Mouse (Mus musculus): Measurements from ENCODE around the gene Bbc3.
A peak's percentile ranks its signal among the peaks of the same experiment; 100 is the strongest.
"Not testable (repeated sequence)": the region's sequence is repeated elsewhere in the genome, so short reads cannot be mapped to it uniquely, and the experiment has no call there.

Bbc3 gene

DNA sequence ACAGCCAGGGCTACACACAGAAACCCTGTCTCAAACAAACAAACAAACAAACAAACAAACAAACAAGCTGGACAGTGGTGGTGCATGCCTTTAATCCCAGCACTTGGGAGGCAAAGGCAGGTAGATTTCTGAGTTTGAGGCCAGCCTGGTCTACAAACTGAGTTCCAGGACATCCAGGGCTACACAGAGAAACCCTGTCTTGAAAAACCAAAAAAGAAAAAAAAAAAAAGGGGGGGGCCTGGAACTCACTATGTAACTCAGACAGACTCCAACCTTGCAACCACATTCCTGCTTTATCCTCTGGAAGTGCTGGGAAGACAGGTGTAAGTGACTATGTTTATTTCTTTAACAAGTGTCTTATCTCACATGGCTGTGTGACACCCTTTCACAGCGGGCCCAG lies at the start of gene Bbc3:
Gene Bbc3, plus strand, starts transcription at position 301 of the 400 bp plus-strand sequence.
- DNase-seq (ENCODE audit: low read depth), result not testable (repeated sequence)

DNA sequence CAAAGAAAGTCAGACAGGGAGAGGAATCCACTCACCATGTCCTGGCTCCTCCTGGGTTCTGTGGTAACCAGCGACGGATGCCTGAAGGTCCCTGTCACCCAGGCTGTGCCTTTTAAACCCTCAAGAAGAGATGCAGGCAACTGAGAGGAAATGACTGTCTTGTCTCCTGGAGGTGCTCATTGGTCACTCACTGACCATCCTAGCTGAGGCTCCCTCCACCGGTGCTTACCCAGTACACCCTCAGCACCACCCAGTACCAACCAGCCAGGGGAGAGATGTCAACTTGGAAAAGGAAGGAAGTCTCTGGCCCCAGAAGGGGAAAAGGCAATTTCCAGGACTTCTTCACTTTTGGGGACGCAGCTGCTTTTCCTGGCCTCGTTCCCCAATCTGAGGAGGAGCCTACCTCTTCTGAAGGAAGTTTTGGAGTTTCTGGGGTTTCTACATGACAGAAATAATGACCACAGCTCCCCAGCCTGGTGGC lies 49.0 kb upstream of the Bbc3 start, which contains the start of gene C5ar1:
Gene C5ar1, minus strand, starts transcription at position 431 of the 481 bp plus-strand sequence.
- DNase-seq (ENCODE audit: low read depth), result no peak

DNA sequence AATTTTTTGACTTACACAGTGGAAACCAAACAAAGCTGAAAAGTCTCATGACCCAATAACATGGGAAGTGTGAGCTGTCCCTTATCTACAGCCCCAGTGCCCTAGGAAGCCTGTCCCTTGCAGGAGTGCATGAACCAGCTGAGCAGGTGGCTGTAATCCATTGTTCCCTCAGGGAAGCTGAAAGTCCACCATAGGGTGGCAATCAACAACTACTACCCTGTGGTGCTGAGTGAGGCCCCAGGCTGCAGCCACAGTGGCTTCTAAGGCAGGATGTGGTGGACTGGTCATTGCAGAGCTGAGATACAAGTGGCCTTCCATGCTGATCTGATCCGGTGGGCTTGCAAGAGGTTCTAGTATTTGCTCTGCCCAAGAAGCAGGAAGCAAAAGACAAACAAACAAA lies 47.1 kb upstream of the Bbc3 start:
- DNase-seq (ENCODE audit: low read depth), result no peak

DNA sequence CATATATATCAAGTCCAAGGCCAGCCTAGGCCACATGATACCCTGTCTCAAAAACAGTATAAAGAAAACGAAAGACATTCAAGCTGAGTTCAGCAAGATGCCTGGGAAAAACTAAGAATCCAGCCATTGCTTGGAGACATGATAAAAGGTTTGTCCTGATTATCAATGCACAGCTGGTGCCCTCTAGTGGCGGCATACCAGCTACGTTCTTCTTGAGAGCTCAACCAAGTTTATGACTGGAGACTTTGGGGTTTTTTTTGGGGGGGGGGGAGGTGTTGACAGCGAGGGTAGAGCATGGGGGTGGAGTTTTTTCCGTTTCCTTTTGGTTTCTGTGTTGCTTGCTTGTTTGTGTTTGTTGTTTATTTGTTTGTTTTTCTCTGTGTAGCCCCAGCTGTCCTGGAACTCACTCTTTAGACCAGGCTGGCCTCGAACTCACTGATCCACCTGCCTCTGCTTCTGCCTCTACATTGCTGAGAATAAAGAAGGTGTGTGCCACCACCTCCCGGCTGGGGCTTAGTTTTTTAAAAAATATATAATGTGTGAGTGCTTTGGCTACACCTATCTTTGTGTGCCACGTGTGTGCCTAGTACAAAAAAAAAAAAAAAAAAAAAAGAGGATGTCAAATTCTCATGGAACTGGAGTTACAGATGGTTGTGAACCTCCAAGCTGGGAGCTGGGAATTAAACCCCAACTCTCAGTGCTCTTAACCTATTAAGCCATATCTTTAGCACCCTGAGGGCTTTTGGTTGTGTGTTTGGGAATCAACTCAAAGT lies 45.0 kb upstream of the Bbc3 start:
- DNase-seq (ENCODE audit: low read depth), result peak; percentile 94

DNA sequence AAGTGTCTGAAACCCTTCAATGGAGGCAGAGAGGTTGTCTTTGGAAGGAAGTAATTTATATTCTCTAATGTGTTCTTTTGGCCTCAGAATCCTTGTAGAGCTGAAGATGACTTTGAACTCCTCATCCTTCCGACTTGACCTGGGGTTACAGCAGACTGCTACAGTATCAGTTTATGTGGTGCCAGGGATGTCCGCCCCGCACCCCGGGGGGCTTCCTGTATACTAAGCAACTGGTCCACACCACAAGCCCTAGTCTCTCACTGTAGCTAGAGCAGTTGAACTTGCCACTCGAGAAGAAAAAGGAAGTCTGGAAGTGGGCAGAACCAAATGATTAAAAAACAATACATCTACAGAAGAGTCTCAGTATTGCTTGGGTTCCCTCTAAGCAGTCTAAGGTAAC lies 44.4 kb upstream of the Bbc3 start:
- peak; percentile 29 for DNase-seq (ENCODE audit: low read depth)

DNA sequence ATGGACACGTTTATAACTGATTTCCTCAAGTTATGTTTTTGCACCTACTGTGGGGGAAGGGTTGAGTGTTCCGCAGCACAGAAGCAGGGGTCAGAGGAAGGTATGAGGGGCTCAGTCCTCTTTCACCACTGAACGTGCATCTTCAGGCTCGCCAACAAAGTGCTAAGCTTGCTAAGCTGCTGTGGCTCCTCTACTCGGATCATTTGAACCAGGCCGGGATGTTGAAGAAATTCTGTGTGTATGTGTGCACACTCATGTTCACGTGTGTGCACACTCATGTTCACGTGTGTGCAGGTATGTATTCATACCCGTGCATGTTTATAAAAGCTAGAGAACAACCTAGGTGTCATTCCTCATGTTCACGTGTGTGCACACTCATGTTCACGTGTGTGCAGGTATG lies 42.3 kb upstream of the Bbc3 start:
- no peak for DNase-seq (ENCODE audit: low read depth)

DNA sequence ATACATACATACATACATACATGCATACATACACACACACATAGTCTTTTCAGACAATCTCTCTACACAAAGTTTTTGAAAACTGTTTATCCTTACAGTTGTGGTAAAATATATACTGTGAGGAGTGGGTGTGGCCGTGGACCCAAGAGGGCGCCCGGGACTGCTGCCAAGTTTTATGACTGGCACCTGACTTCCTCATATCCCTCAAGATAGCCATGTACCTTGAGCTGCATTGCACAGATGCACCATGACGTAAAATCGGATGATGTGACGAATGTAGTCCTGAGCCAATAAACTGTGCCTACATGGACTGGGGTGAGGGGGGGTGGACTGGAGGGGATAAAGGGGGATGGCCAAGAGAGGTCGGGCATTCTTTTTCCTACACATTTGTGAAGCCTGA lies 41.6 kb upstream of the Bbc3 start:
- not testable (repeated sequence) for DNase-seq (ENCODE audit: low read depth)

DNA sequence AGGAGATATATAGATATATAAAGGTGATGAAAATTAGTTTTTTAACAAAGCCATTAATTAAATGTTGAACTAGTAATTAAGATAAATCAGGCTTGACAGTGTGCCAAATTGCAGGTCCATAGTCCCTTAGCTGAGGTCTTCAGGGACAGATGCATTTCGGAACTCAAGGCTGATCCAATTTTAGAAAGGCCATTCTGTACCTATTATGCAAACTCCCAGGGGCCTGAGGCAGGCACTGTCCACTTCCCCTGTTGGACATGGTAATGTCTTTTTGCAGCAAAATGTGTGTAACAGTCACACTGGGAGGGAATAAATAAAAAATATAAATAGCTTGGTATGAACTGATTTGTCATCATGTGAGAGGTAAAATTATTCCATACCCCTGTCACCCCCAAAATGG lies 37.1 kb upstream of the Bbc3 start:
- DNase-seq (ENCODE audit: low read depth), result no peak

DNA sequence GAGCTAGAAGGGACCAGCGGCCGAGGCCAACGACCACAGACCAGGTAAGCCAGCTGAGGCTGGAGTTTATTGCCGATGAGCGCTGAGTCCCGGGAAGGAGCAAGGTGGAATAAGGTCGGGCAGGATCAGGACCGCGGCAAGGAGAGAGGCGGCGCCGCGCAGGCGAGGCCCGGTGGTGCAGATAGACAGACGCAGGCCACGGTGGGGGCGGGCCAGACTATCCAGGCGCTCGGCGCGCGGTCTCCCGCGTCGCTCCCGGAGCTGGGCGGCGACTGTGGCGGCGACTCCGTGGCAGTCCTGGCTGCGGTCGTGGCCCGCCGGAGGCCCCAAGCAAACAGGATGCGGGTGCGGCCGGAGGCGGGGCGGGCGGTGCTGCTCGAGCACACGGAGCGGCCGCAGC lies 35.5 kb upstream of the Bbc3 start:
- peak; percentile 83 for DNase-seq (ENCODE audit: low read depth)

DNA sequence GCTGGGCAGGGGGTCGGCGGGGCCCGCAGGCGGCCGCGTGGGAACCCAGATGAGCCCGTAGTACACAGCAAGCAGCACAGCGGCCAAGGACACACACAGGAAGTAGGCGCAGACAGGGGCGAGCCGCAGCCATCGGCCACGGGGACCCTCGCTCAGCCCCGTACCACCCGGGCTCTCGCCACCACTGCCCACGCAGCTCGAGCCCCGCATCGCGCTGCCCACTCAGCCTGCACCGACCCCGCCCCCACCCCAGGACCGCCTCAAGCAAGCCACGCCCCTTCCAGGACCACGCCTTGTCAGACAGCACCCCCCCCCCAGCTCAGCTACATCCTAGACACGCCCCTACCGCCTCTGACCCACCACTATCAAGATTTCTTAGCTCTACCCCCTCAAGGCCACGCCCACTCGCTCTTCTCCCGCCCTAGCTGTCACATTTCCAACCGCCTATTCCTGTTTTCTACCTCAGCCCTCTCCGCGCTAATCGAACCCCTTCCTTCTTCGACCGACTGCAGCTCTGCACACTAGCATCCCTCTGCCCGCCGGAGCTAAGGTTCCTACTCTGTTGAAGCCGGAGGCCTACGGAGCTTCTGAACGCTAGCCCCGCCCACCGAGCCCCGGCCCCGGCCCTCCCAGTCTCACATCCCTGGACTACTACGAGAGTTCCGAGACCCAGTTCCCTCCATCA lies 35.0 kb upstream of the Bbc3 start, which contains the start of gene Inafm1:
Gene Inafm1, minus strand, starts transcription at position 537 of the 685 bp plus-strand sequence.
- peak; percentile 97 for DNase-seq (ENCODE audit: low read depth)

DNA sequence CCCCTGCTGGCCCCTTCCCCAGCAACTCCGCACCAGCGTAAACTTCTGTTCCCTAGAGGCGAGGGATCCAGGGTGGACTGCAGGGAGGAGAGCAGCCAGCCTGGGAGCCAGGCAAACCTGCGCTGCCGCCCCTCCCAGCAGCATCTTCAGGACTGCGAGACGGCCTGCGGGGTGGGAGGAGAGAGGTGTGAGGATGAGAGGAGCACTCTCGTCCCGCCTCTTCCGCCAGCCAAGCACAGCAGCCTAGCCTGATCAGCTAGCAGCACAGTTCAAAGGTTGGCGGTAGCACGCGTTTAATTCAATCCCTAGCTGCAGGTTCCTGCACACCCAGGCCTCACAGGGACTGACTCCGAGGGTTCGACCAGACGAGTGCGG lies 34.4 kb upstream of the Bbc3 start:
- DNase-seq (ENCODE audit: low read depth), result peak; percentile 93

DNA sequence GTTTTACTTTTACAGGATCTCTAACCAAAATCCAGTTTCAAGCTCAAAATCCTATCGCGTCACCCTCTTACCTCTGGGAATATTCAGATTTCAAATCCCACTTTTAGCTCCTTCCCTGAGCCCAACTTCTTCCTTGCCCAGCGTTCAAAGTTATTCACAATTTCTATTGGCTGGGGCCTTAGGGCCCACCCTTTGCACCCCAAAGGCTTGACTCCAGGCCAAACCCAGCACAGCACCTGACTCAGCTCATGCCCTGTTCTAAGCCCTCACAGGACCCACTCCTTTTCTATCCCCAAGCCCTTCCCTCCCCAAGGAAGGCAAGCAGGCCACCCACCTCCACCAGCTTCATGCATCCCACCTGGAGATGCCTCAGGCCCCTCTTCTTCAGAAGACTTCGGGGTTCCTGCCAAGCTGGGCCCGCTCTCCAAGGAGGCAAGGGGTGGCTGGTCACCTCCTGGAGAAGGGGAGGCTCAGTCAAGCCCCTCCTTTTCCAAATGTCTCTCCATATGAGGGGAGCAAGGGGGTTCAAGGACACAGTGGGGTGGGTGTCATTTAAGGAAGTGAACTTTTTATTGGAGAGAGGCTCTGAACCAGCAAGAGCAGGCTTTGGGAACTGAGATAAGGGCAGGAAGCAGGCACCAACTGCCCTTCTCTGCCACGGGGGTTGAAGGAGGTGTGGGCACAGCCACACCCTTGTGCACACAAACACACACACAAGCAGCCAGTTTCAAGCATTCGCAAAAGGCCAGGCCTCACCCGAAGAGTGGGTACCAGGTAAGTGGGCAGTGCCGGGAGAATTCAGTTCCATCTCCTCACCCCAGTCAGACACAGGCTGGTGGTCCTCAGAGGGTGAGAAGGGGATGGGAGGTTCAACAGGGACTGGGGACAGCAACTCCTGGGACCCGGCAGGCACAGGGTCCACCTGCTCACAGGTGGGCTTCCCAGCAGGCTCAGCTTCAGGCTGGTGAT lies 33.0 kb upstream of the Bbc3 start:
- DNase-seq (ENCODE audit: low read depth), result no peak

DNA sequence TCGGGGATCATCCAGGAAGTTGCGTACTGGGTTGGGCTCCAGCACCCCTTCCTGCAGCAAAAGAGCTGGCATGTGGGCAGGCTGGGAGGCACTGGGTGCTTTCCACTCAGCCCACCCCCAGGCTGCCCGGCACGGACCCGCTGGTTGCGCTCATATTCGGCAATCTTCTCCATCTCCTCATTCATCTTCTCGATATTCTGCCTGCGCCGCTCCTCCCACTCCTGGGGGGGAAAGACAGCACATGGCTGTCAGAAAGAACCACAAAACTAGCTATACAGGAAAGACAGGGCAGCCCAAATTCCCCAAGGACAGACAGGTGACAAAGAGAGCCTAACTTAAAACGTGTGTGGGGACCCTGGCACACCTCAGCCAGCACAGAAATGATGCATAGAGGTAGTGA lies 27.5 kb upstream of the Bbc3 start:
- no peak for DNase-seq (ENCODE audit: low read depth)

DNA sequence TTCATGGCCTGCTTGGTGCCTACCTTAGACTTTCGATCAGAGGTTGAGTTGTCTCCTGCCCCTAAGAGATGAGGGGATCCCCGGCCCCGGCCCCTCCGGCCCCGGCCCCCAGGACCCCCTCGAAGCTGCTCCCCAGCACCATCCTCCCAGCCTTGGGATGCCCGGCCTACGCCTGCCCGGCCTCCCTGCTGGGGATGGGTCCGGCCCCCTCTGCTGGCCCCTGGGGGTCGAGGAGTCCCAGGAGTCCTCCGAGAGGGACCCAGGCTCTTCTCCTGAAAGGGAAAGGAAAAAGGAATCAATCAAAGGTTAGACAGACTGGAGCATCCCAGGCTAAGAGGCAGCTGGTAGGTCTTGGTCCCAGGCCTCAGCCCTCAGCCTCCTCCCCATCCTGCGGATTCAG lies 25.9 kb upstream of the Bbc3 start:
- DNase-seq (ENCODE audit: low read depth), result no peak

DNA sequence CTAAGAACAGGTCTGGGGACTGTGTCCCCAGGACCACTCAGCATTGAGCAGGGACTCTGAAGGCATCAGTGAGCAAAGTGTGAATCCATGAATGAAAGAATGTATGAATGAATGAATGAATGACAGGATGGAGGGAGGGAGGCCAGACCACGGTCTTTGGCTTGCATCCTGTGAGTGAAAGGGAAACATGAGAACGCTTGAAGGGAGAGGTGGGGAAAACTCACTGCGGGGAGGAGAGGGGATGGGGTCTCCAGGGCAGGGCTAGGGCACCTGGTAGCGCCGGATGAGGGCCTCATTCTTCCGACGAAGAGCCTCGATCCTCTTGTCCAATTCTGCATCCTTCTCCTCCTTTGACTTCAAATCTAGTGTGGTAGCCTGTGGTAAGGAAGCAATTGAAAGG lies 24.2 kb upstream of the Bbc3 start:
- DNase-seq (ENCODE audit: low read depth), result no peak

DNA sequence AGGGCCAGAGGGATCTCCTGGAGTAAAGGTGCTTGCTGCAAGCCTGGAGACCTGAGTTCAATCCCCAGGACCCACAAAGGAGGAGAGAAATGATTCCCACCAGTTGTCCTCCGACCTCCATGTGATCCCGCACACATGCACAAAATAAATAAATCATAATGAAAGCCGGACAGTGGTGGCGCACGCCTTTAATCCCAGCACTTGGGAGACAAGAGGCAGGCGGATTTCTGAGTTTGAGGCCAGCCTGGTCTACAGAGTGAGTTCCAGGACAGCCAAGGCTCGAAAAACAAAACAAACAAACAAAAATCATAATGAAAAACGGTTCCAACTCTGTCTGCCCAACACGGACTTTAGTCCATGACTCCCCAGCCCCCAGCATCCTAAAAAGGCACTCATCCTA lies 23.3 kb upstream of the Bbc3 start:
- DNase-seq (ENCODE audit: low read depth), result no peak

DNA sequence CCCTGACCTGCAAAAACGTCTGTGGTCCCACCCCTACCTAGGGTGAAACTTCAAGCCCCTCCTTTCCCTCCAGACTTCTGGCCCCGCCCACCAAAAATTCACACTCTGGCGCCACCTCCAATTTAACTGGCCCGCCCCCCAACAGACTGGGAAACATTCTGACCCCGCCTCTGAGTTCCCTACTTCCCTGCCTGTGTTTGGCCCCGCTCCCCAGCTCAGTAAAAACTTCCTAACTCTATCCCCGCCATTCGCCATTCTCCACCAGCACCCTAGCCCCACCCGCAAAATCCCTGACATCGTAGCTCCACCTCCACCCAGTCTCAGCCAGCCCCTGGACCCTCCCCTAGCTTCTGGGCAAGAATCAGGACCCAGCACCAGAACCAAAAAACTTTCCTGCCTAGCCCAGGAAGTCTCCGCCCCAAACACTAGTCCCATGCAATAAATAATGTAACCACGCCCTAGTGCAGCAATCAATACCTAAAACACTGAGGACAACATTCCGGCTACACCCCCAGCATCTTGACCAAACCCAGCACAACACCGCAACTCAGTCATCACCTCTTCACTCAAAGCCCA lies 22.7 kb upstream of the Bbc3 start:
- DNase-seq (ENCODE audit: low read depth), result peak; percentile 86

DNA sequence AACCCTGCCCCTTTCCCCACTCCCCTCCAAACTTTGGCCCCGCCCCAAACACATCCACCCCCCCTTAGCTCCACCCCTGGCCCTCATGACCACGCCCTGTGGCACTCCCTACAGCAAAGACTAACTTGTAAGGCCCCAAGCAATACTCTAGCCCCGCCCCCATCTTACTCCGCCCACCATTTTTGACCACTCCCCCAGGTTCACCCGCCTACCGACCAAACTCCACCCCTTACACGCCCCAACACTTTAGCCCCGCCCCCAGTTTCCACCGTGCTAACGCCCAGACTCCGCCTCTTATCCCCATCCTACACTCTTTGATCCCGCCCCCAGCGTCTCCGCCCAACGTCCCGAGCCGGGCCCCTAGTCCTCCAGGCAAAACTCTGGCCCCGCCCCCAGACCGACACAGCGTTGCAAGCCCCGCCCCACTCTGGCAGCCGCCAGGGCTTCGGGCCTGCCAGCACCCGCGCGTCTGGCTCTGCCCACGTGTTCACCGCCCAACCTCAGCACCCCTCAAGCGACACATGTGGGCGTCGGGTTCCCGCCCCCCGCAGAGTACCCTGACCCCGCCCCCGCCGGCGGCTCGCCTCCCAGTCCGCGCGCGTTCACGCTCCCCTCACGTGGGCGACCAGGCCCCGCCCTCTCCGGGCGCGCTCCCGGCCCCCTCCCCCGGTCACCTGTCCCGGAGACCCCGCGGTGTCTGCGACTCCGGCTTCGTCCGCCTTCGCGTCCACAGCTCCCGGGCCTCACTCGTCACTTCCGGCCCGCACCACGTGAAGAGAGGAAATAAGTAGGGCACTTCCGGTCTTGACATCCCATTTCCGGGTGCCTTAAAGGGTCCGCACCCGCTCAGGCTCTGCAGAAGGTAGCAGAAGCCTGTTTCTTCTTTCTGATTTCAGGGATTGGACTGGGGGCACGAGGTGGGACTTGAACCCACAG lies 21.9 kb upstream of the Bbc3 start, which contains the start of gene Ccdc9:
Gene Ccdc9, minus strand, starts transcription at position 770 of the 936 bp plus-strand sequence.
- peak; percentile 100 for DNase-seq (ENCODE audit: low read depth)

DNA sequence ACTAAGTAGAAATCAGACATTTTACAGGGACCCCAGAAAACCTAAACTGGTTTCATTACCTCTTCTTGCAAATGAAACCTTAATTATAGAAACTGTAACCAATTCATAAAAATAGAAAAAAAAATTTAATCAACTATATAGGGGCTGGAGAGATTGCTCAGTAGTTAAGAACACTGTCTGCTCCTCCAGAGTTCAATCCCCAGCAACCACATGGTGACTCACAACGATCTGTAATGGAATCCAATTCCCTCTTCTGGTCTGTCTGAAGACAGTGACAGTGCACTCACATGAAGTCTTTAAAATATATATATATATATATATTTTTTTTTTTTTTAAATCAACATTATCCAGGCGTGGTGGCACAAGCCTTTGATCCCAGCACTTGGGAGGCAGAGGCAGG lies 21.2 kb upstream of the Bbc3 start:
- DNase-seq (ENCODE audit: low read depth), result no peak

DNA sequence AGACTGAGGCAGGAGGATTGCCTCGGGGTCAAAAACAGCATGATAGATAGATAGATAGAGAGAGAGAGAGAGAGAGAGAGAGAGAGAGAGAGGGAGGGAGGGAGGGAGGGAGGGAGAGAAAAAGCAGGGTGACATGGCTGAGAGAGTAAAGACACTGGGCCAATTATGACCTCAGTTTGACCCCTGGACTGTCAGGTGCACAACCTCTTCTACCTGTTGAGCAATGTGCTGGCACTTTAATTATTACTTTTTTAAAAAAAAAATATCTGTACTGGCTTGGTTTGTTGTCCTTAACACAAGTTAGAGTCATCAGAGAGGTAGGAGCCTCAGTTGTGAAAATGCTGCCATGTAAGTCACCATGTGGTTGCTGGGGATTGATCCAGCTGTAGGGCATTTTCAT lies 20.4 kb upstream of the Bbc3 start:
- DNase-seq (ENCODE audit: low read depth), result no peak

DNA sequence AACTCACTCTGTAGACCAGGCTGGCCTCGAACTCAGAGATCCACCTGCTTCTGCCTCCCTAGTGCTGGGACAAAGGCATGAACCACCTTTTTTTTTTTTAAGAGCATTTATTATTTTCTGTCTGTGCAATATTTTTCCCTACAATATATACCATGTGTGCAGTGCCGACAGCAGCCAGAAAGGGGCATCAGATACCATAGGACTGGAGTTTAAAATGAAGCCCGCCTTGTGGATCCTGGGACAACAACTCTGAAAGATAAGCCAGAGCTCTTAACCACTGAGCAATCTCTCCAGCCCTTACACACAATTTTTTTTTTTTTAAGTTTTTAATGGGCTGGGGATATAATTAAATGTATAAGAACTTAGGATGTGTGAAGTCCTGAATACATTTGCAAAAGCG lies 13.8 kb upstream of the Bbc3 start:
- peak; percentile 79 for DNase-seq (ENCODE audit: low read depth)
